ENCODE assay signal across 8 mouse cellular contexts in genomic region chr1:131244536-131245088, GRCm38 (mm10). TPM values are rescaled to one million over a fixed set of nuclear protein-coding genes. Genes with fewer than 3 reads are reported as not detected.
A peak's percentile ranks its signal among the peaks of the same experiment; 100 is the strongest.
DNase-seq lines count a peak whose midpoint lies in the region; ATAC-seq and TF ChIP-seq lines count a peak whose summit lies in the region.

No protein-coding gene starts in this region.

- peak overlapping the region; percentile 55 for H3K4me3 ChIP-seq in forebrain, embryonic 15.5 days
- peak overlapping the region; percentile 61 for H3K4me3 ChIP-seq in liver, embryonic 11.5 days (ENCODE audit: low read depth, low read length)
- peak overlapping the region; percentile 81 for H3K4me3 ChIP-seq in small intestine, adult 2 months (ENCODE audit: low read depth, low read length)

- intact Hi-C loops in left cerebral cortex, postnatal 14 days (cut with DNase I) = loop anchor here (5.0 kb wide), 2 partner anchors 37 to 127 kb away; no protein-coding TSS in a partner anchor

- H3K4me2 ChIP-seq in forebrain, embryonic 15.5 days (replicated peaks) = peak overlapping the region; percentile 95
- peak overlapping the region; percentile 75 for H3K4me2 ChIP-seq in liver, embryonic 11.5 days

- ATAC-seq in forebrain, embryonic 15.5 days (replicated peaks) = peak; percentile 57
- ATAC-seq in liver, embryonic 11.5 days (replicated peaks; ENCODE audit: low FRiP score) = peak; percentile 13

- H3K9ac ChIP-seq in forebrain, embryonic 15.5 days (replicated peaks) = peak overlapping the region; percentile 57
- peak overlapping the region; percentile 53 for H3K9ac ChIP-seq in liver, embryonic 11.5 days (ENCODE audit: low read depth, low read length)

- no peak for TF ChIP-seq POLR2A in small intestine, adult 2 months (IDR thresholded peaks at IDR 0.05; ENCODE audit: low read depth, low read length)

- no peaks in the 10 kb centered on the region for H3K36me3 ChIP-seq in forebrain, embryonic 15.5 days
- no peaks in the 10 kb centered on the region for H3K36me3 ChIP-seq in liver, embryonic 11.5 days (ENCODE audit: control insufficient read depth, insufficient read depth, low read length)
- H3K36me3 ChIP-seq in small intestine, adult 2 months (ENCODE audit: control insufficient read depth, insufficient read depth, low read length) = no peaks in the 10 kb centered on the region

- peaks cover 26% of the 10 kb centered on the region for H3K4me1 ChIP-seq in forebrain, embryonic 15.5 days
- H3K4me1 ChIP-seq in liver, embryonic 11.5 days (replicated peaks; ENCODE audit: control insufficient read depth, insufficient read depth, low read length) = peaks cover 11% of the 10 kb centered on the region
- peaks cover 3% of the 10 kb centered on the region for H3K4me1 ChIP-seq in small intestine, adult 2 months (ENCODE audit: control insufficient read depth, insufficient read depth, insufficient read length, low read length)

- no peak for TF ChIP-seq CTCF in small intestine, adult 2 months (IDR thresholded peaks at IDR 0.05; ENCODE audit: extremely low read depth, insufficient read length, insufficient replicate concordance, low read depth, low read length)

- no peaks in the 10 kb centered on the region for H3K9me3 ChIP-seq in forebrain, embryonic 15.5 days
- H3K9me3 ChIP-seq in liver, embryonic 11.5 days (ENCODE audit: control insufficient read depth, low read length) = no peaks in the 10 kb centered on the region

- no peak overlapping the region for H3K27ac ChIP-seq in forebrain, embryonic 15.5 days (replicated peaks)
- H3K27ac ChIP-seq in liver, embryonic 11.5 days (ENCODE audit: low read depth, low read length) = no peak overlapping the region
- H3K27ac ChIP-seq in small intestine, adult 2 months (ENCODE audit: insufficient read depth, low read depth, low read length) = no peak overlapping the region

- DNase-seq in gastrocnemius, postnatal 10 days = peak; percentile 23
- DNase-seq in gastrocnemius, adult 18-20 months (ENCODE audit: low spot score) = no peak
- DNase-seq in thymus, postnatal 25 days = peak; percentile 12
- no peak for DNase-seq in thymus, postnatal 10 days (ENCODE audit: low spot score in 2 of 2)
- peak; percentile 45 for DNase-seq in liver, embryonic 11.5 days (ENCODE audit: low spot score)
- DNase-seq in left cerebral cortex, postnatal 14 days (ENCODE audit: low spot score in 2 of 2) = no peak

- peaks cover 14% of the 10 kb centered on the region for H3K27me3 ChIP-seq in forebrain, embryonic 15.5 days
- H3K27me3 ChIP-seq in liver, embryonic 11.5 days (replicated peaks; ENCODE audit: control insufficient read depth, insufficient read depth, low read length) = peaks cover 53% of the 10 kb centered on the region
- peaks cover 9% of the 10 kb centered on the region for H3K27me3 ChIP-seq in small intestine, adult 2 months (ENCODE audit: control insufficient read depth, insufficient read depth, low read length)

- under 1% methylated on average over 57 of the region's 57 CpGs for WGBS in forebrain, embryonic 15.5 days
- WGBS in liver, embryonic 11.5 days = 2% methylated on average over 57 of the region's 57 CpGs
- WGBS in small intestine, adult 2 months = 4% methylated on average over 57 of the region's 57 CpGs

RNA-seq across cellular contexts. Expression of gene Rassf5, which starts 0.4 kb away (rescaled TPM):
- 1 to 10 TPM; 3.1 to 4.3 TPM for total RNA-seq in gastrocnemius, postnatal 10 days (2021)
- 1 to 10 TPM in 1 of 2 experiments, under 1 TPM in 1; 0.39 to 1.1 TPM for total RNA-seq in gastrocnemius, adult 18-20 months (2021)
- polyA plus RNA-seq in forebrain, embryonic 15.5 days (2015; fragmentation: Nextera tagmentation; extraction: Ambion mirVana) = 1.2 and 1.8 TPM in 2 replicates
- 3.7 and 4.1 TPM in 2 replicates for polyA plus RNA-seq in liver, embryonic 11.5 days (2014; fragmentation: Nextera tagmentation; extraction: Ambion mirVana)
- polyA plus RNA-seq in small intestine, adult 2 months (2012; rRNA removed) = 2.9 and 4.0 TPM in 2 replicates
- 10 to 100 TPM; 25.1 to 25.8 TPM for total RNA-seq in left cerebral cortex, postnatal 14 days (2021)

RNA-seq across cellular contexts. Expression of gene Ikbke, which starts 34.8 kb away (rescaled TPM):
- 1 to 10 TPM; 2.8 to 3.6 TPM for total RNA-seq in gastrocnemius, postnatal 10 days (2021)
- under 1 TPM; 0.48 to 0.81 TPM for total RNA-seq in gastrocnemius, adult 18-20 months (2021)
- polyA plus RNA-seq in forebrain, embryonic 15.5 days (2015; fragmentation: Nextera tagmentation; extraction: Ambion mirVana) = 0.42 and 0.67 TPM in 2 replicates
- polyA plus RNA-seq in liver, embryonic 11.5 days (2014; fragmentation: Nextera tagmentation; extraction: Ambion mirVana) = 3.9 and 4.7 TPM in 2 replicates
- 16.3 and 43.9 TPM in 2 replicates for polyA plus RNA-seq in small intestine, adult 2 months (2012; rRNA removed)
- 1 to 10 TPM; 1.5 TPM for total RNA-seq in left cerebral cortex, postnatal 14 days (2021)

Comparison
In these comparisons a context has a peak if more than half of its experiments do, and no peak if none do; other contexts are left out.
1. DNase-seq: peak in gastrocnemius, postnatal 10 days (single experiment), thymus, postnatal 25 days (single experiment) and liver, embryonic 11.5 days (single experiment); none in gastrocnemius, adult 18-20 months (single experiment), thymus, postnatal 10 days (0 of 2) and left cerebral cortex, postnatal 14 days (0 of 2).
2. RNA of gene Rassf5, which starts 0.4 kb away (total RNA-seq): 25.1 to 25.8 TPM in left cerebral cortex, postnatal 14 days; 3.1 to 4.3 TPM in gastrocnemius, postnatal 10 days and 0.39 to 1.1 TPM in gastrocnemius, adult 18-20 months; every median in the first group is over 4 times any median in the second.
3. Peak in every context shown above with its lines, with median percentiles within 50 percentile points of each other: H3K4me3 ChIP-seq.